8 mouse cellular contexts compared by ENCODE assay signal in the genomic region with DNA sequence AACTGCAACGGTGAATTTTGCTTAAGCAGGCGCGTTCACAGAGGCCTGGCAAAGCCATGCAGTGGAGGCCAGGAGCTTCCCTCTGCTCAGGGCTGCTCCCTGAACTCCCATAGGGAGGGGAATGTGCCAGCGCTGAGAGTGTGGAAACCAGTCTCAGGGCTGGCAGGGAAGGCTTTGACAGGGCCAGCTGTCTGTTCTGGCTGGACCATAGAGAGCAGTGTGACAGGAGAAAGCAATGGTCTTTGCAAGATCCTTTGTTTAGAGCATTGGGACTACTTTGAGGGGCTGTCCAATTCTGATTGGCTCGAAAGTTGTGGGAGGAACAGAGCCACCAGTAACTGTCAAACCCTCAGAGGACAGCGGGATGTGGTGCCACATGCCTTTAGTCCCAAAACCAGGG. TPM values are rescaled to one million over a fixed set of nuclear protein-coding genes. Genes with fewer than 3 reads are reported as not detected.
DNase-seq lines count a peak whose midpoint lies in the region; ATAC-seq and TF ChIP-seq lines count a peak whose summit lies in the region.

No protein-coding gene starts in this region.

- no peak overlapping the region for H3K27ac ChIP-seq in forebrain, embryonic 16.5 days (ENCODE audit: low read length)
- H3K27ac ChIP-seq in intestine, postnatal 0 days (ENCODE audit: low read depth, low read length), result no peak overlapping the region
- peak overlapping the region; percentile 76 for H3K27ac ChIP-seq in stomach, postnatal 0 days (replicated peaks)
- H3K27ac ChIP-seq in liver, postnatal 0 days (ENCODE audit: low read depth), result no peak overlapping the region

- no peak for TF ChIP-seq EP300 in stomach, postnatal 0 days (optimal IDR thresholded peaks at IDR 0.05)
- TF ChIP-seq EP300 in liver, postnatal 0 days (IDR thresholded peaks at IDR 0.05; ENCODE audit: low read depth), result no peak

- 43% methylated on average over 6 of the region's 6 CpGs for WGBS in forebrain, embryonic 16.5 days
- 67% methylated on average over 6 of the region's 6 CpGs for WGBS in intestine, postnatal 0 days
- 43% methylated on average over 6 of the region's 6 CpGs for WGBS in stomach, postnatal 0 days
- WGBS in liver, postnatal 0 days (ENCODE audit: insufficient replicate concordance), result 56% methylated on average over 6 of the region's 6 CpGs

- no peak overlapping the region for H3K4me2 ChIP-seq in forebrain, embryonic 16.5 days (ENCODE audit: low read length)
- H3K4me2 ChIP-seq in intestine, postnatal 0 days (replicated peaks; ENCODE audit: low read depth), result no peak overlapping the region
- H3K4me2 ChIP-seq in stomach, postnatal 0 days (replicated peaks; ENCODE audit: low read depth), result no peak overlapping the region; the same call in 1 of the 2 replicates
- no peak overlapping the region for H3K4me2 ChIP-seq in liver, postnatal 0 days (ENCODE audit: low read depth, low read length)

- peak; percentile 21 for DNase-seq in right cerebral cortex, postnatal 4 days
- no peak for DNase-seq in right cerebral cortex, postnatal 25 days
- DNase-seq in stomach, postnatal 0 days (ENCODE audit: low spot score), result no peak
- no peak for DNase-seq in spleen, postnatal 36 days (ENCODE audit: low spot score in 2 of 2)
- no peak for DNase-seq in liver, postnatal 0 days
- DNase-seq in natural killer cell, adult 2 months (ENCODE audit: low spot score in 2 of 2), result no peak

- no peaks in the 10 kb centered on the region for H3K27me3 ChIP-seq in forebrain, embryonic 16.5 days (replicated peaks; ENCODE audit: control insufficient read depth, insufficient read depth, low read length)
- no peaks in the 10 kb centered on the region for H3K27me3 ChIP-seq in intestine, postnatal 0 days (replicated peaks; ENCODE audit: control insufficient read depth, insufficient read depth, low read length)
- H3K27me3 ChIP-seq in stomach, postnatal 0 days (ENCODE audit: control insufficient read depth, insufficient read depth, low read length), result no peaks in the 10 kb centered on the region
- H3K27me3 ChIP-seq in liver, postnatal 0 days (ENCODE audit: insufficient read depth, low read length), result no peaks in the 10 kb centered on the region

- H3K4me1 ChIP-seq in forebrain, embryonic 16.5 days (replicated peaks; ENCODE audit: control insufficient read depth, insufficient read depth, low read length), result peaks cover 8% of the 10 kb centered on the region
- peaks cover 17% of the 10 kb centered on the region; the same call in 1 of the 2 replicates for H3K4me1 ChIP-seq in intestine, postnatal 0 days (replicated peaks; ENCODE audit: control insufficient read depth, insufficient read depth, low read length)
- H3K4me1 ChIP-seq in stomach, postnatal 0 days (replicated peaks; ENCODE audit: control insufficient read depth, insufficient read depth), result peaks cover 9% of the 10 kb centered on the region
- H3K4me1 ChIP-seq in liver, postnatal 0 days (ENCODE audit: insufficient read depth), result peaks cover 10% of the 10 kb centered on the region

- no peak overlapping the region for H3K9ac ChIP-seq in forebrain, embryonic 16.5 days (replicated peaks; ENCODE audit: low read depth, low read length)
- 0 out of 2 replicates have a peak overlapping the region, but pooled peaks have one; percentile 13 for H3K9ac ChIP-seq in intestine, postnatal 0 days (ENCODE audit: low read depth, low read length)
- no peak overlapping the region for H3K9ac ChIP-seq in stomach, postnatal 0 days (ENCODE audit: low read length)
- no peak overlapping the region for H3K9ac ChIP-seq in liver, postnatal 0 days (replicated peaks)

- no peak overlapping the region for H3K4me3 ChIP-seq in forebrain, embryonic 16.5 days (replicated peaks; ENCODE audit: low read length)
- no peak overlapping the region for H3K4me3 ChIP-seq in intestine, postnatal 0 days (ENCODE audit: low read depth, low read length)
- no peak overlapping the region for H3K4me3 ChIP-seq in stomach, postnatal 0 days (ENCODE audit: low read depth, low read length)
- H3K4me3 ChIP-seq in liver, postnatal 0 days (ENCODE audit: low read depth, low read length), result no peak overlapping the region

- ATAC-seq in forebrain, embryonic 16.5 days, result peak; percentile 88
- ATAC-seq in intestine, postnatal 0 days, result no peak
- ATAC-seq in stomach, postnatal 0 days (ENCODE audit: low FRiP score, low TSS enrichment), result no peak
- ATAC-seq in liver, postnatal 0 days, result no peak

- no peaks in the 10 kb centered on the region for H3K36me3 ChIP-seq in forebrain, embryonic 16.5 days (ENCODE audit: control insufficient read depth, insufficient read depth)
- peaks cover 8% of the 10 kb centered on the region; the same call in 1 of the 2 replicates for H3K36me3 ChIP-seq in intestine, postnatal 0 days (ENCODE audit: control insufficient read depth, insufficient read depth)
- no peaks in the 10 kb centered on the region; the same call in 1 of the 2 replicates for H3K36me3 ChIP-seq in stomach, postnatal 0 days (ENCODE audit: control insufficient read depth, insufficient read depth, low read length)
- no peaks in the 10 kb centered on the region for H3K36me3 ChIP-seq in liver, postnatal 0 days (replicated peaks; ENCODE audit: insufficient read depth, low read length)

- no peak for TF ChIP-seq CTCF in intestine, postnatal 0 days (IDR thresholded peaks at IDR 0.05; ENCODE audit: low read depth)
- no peak for TF ChIP-seq CTCF in stomach, postnatal 0 days (IDR thresholded peaks at IDR 0.05; ENCODE audit: low read depth)
- TF ChIP-seq CTCF in liver, postnatal 0 days (IDR thresholded peaks at IDR 0.05; ENCODE audit: low read depth), result no peak

- H3K9me3 ChIP-seq in forebrain, embryonic 16.5 days (ENCODE audit: control insufficient read depth, low read length), result no peaks in the 10 kb centered on the region
- H3K9me3 ChIP-seq in intestine, postnatal 0 days (ENCODE audit: control insufficient read depth), result no peaks in the 10 kb centered on the region
- no peaks in the 10 kb centered on the region for H3K9me3 ChIP-seq in stomach, postnatal 0 days (ENCODE audit: control insufficient read depth, low read length)
- H3K9me3 ChIP-seq in liver, postnatal 0 days (ENCODE audit: low read length), result no peaks in the 10 kb centered on the region

RNA-seq across cellular contexts. Expression of gene Emp1, which starts 5.9 kb away (rescaled TPM):
- 4.7 and 9.2 TPM in 2 replicates for polyA plus RNA-seq in forebrain, embryonic 16.5 days (2015; fragmentation: Nextera tagmentation; extraction: Ambion mirVana)
- 42.5 and 42.8 TPM in 2 replicates for polyA plus RNA-seq in intestine, postnatal 0 days (2015; fragmentation: Nextera tagmentation; extraction: Ambion mirVana)
- polyA plus RNA-seq in stomach, postnatal 0 days (2015; fragmentation: Nextera tagmentation; extraction: Ambion mirVana), result 88.1 and 105 TPM in 2 replicates
- 1.2 TPM in 2 replicates for polyA plus RNA-seq in liver, postnatal 0 days (2015; fragmentation: Nextera tagmentation; extraction: Ambion mirVana)

RNA-seq across cellular contexts. Expression of gene Pbp2, which starts 58.0 kb away (rescaled TPM):
- polyA plus RNA-seq in forebrain, embryonic 16.5 days (2015; fragmentation: Nextera tagmentation; extraction: Ambion mirVana), result not detected in 2 replicates
- polyA plus RNA-seq in intestine, postnatal 0 days (2015; fragmentation: Nextera tagmentation; extraction: Ambion mirVana), result not detected in 2 replicates
- polyA plus RNA-seq in stomach, postnatal 0 days (2015; fragmentation: Nextera tagmentation; extraction: Ambion mirVana), result 3.5 and 4.5 TPM in 2 replicates
- polyA plus RNA-seq in liver, postnatal 0 days (2015; fragmentation: Nextera tagmentation; extraction: Ambion mirVana), result not detected in 2 replicates
